Mouse (Mus musculus): ENCODE measurements around the gene Cabcoco1.

Gene Cabcoco1

GRCm38 (mm10) chr10:68435754-68436153 is 105.9 kb downstream of the Cabcoco1 start:
- DNase-seq (ENCODE audit: low read depth, low spot score): no peak

GRCm38 (mm10) chr10:68435001-68435560 is 106.6 kb downstream of the Cabcoco1 start:
- no peak for DNase-seq (ENCODE audit: low read depth, low spot score)

- no peak for DNase-seq (ENCODE audit: low read depth, low spot score)
These were observed 107.6 kb downstream of the Cabcoco1 start for GRCm38 (mm10) chr10:68434045-68434639.

- no peak for DNase-seq (ENCODE audit: low read depth, low spot score)
These were observed 110.3 kb downstream of the Cabcoco1 start for GRCm38 (mm10) chr10:68431346-68431745.

GRCm38 (mm10) chr10:68430929-68431328 is 110.8 kb downstream of the Cabcoco1 start:
- no peak for DNase-seq (ENCODE audit: low read depth, low spot score)

- no peak for DNase-seq (ENCODE audit: low read depth, low spot score)
These were observed 121.2 kb downstream of the Cabcoco1 start for GRCm38 (mm10) chr10:68420393-68420920.

- DNase-seq (ENCODE audit: low read depth, low spot score): no peak
These were observed 121.8 kb downstream of the Cabcoco1 start for GRCm38 (mm10) chr10:68419893-68420292.

GRCm38 (mm10) chr10:68417074-68417790 is 124.5 kb downstream of the Cabcoco1 start:
- DNase-seq (ENCODE audit: low read depth, low spot score): no peak

- no peak for DNase-seq (ENCODE audit: low read depth, low spot score)
These were observed 135.8 kb downstream of the Cabcoco1 start for GRCm38 (mm10) chr10:68405936-68406335.

GRCm38 (mm10) chr10:68396786-68397185 is 144.9 kb downstream of the Cabcoco1 start:
- DNase-seq (ENCODE audit: low read depth, low spot score): no peak

GRCm38 (mm10) chr10:68396083-68396482 is 145.6 kb downstream of the Cabcoco1 start:
- no peak for DNase-seq (ENCODE audit: low read depth, low spot score)

GRCm38 (mm10) chr10:68391640-68392039 is 150.1 kb downstream of the Cabcoco1 start:
- no peak for DNase-seq (ENCODE audit: low read depth, low spot score)

- DNase-seq (ENCODE audit: low read depth, low spot score): no peak
These were observed 152.9 kb downstream of the Cabcoco1 start for GRCm38 (mm10) chr10:68388802-68389201.

- DNase-seq (ENCODE audit: low read depth, low spot score): no peak
These were observed 153.6 kb downstream of the Cabcoco1 start for GRCm38 (mm10) chr10:68388138-68388537.

Measured in forelimb bud, embryonic 11.5 days (tissue).